Mouse (Mus musculus) liver, postnatal 0 days (tissue): ENCODE measurements around the gene Pgam2.

Source experiments
- CTCF ChIP-seq: sonication (generic); IDR thresholded peaks from 2 replicates; pipeline ENCODE4 v1.5.1; 2016; ENCODE audit warnings: antibody characterized with exemption, low read depth
- EP300 ChIP-seq: IDR thresholded peaks from 2 replicates; pipeline ENCODE4 v1.6.1; 2016; ENCODE audit warnings: antibody characterized with exemption, low read depth, mild to moderate bottlenecking

DNA sequence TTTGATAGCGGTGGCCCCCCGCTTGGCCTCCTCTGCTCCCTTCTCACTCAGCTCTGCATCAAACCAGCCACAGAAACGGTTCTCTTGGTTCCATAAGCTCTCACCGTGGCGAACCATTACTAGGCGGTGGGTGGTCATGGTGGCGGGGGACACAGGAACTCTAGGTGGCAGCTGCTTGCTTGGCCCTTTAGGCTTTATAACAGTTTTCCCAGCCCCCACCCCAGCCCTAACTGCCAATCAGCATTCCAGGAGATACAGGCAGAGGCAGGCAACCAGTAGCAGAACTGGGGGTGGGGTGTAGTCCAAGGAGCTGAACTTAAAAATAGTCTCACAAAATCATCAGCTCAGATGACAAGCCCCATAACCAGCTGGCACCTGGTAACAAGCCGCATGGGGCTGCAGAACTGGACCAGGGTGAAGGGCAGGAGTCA is at the start of gene Pgam2:
- TF ChIP-seq CTCF (no peak), EP300 (no peak)
